Mouse (Mus musculus) brain, embryonic 14.5 days (tissue): ENCODE data around the gene Irf2bp1. TPM values are rescaled to one million over a fixed set of nuclear protein-coding genes. Genes with fewer than 3 reads are reported as not detected.

ENCODE experiments used
- DNase-seq: peaks from one replicate; pipeline ENCODE4 v3.0.0-alpha.2; 2011; ENCODE audit warnings: low read depth
- CTCF ChIP-seq: fragments of 200-500 bp; IDR thresholded peaks from 2 replicates; pipeline ENCODE4 v1.5.1; 2012; ENCODE audit warnings: inconsistent platforms, mild to moderate bottlenecking, moderate library complexity, borderline replicate concordance; ENCODE audit not compliant: insufficient read depth, insufficient read length; ENCODE audit errors: extremely low read depth
- POLR2A ChIP-seq: fragments of 200-500 bp; IDR thresholded peaks from 2 replicates; pipeline ENCODE4 v1.6.1; 2012; ENCODE audit warnings: mild to moderate bottlenecking, inconsistent platforms, borderline replicate concordance; ENCODE audit not compliant: poor library complexity, insufficient read depth, insufficient read length, severe bottlenecking; ENCODE audit errors: extremely low read depth
- polyA plus RNA-seq: library from polyadenylated mRNA; depleted of rRNA; stranded (reverse); fragments of >200 nt; gene quantifications from 2 replicates; pipeline ENCODE4 v1.2.3, GENCODE M21; 2012; rRNA removed

The Irf2bp1 gene
- polyA plus RNA-seq, result 48.9 and 54.6 TPM in 2 replicates

DNA sequence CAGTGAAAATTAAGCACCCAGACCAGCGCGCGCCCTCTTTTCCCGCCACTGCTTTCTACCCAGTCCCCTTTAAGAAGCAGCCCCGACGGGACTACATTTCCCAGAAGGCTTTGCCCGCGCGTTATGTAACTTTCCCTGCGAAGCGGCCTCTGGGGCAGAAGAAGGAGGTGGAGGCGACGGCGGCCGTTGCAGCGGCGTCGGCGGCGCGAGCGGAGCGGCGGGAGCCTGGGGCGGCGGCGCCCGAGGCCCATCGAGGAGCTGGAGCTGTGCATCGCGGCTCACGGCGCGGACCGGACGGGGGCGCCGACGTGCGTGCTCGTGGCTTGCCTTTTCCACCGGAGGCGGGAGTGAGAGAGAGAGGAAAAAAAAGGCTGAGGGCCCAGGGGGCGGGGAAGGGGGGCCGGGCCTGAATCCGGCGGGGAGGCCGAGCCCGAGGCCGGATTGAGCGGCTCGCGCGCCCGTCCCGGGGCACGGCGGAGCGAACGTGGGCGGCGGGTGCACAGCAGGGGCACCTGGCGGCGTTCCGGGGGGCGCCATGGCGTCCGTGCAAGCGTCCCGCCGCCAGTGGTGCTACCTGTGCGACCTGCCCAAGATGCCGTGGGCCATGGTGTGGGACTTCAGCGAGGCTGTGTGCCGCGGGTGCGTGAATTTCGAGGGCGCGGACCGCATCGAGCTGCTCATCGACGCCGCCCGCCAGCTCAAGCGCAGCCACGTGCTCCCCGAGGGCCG lies at the start of gene Irf2bp1:
Gene Irf2bp1, plus strand, starts transcription at position 143 of the 729 bp plus-strand sequence.
- DNase-seq, result peak; percentile 98
- TF ChIP-seq CTCF (no peak), POLR2A (peak; percentile 94)

DNA sequence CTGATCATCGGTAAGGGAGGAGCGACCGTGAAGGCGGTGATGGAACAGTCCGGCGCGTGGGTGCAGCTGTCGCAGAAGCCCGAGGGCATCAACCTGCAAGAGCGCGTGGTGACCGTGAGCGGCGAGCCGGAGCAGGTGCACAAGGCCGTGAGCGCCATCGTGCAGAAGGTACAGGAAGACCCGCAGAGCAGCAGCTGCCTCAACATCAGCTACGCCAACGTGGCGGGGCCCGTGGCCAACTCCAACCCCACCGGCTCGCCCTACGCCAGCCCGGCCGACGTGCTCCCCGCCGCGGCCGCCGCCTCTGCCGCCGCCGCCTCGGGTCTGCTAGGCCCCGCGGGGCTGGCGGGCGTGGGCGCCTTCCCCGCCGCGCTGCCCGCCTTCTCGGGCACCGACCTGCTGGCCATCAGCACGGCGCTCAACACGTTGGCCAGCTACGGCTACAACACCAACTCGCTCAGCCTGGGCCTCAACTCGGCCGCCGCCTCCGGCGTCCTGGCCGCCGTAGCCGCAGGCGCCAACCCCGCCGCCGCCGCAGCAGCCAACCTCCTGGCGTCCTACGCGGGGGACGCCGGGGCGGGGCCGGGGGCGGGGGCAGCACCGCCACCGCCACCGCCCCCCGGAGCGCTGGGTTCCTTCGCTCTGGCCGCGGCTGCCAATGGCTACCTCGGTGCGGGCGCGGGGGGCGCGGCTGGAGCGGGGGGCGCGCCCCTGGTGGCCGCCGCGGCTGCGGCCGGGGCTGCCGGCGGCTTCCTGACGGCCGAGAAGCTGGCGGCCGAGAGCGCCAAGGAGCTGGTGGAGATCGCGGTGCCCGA lies 46.1 kb upstream of the Irf2bp1 start:
- TF ChIP-seq CTCF (0 out of 2 replicates have a peak, but pooled peaks have one; percentile 12), POLR2A (no peak)
- DNase-seq, result peak; percentile 79

DNA sequence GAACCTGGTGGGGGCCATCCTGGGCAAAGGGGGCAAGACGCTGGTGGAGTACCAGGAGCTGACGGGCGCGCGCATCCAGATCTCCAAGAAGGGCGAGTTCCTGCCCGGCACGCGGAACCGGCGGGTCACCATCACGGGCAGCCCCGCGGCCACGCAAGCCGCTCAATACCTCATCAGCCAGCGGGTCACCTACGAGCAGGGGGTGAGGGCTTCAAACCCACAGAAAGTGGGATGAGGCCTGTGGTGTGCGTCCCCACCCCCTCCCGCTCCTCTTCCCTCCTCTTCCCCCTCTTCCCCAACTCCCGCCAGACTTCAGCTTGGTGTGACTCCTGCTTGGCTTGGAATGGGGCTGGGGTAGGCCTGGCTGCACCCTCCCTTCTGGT lies 45.5 kb upstream of the Irf2bp1 start:
- no peak for TF ChIP-seq CTCF
- no peak for TF ChIP-seq POLR2A
- DNase-seq, result peak; percentile 31

DNA sequence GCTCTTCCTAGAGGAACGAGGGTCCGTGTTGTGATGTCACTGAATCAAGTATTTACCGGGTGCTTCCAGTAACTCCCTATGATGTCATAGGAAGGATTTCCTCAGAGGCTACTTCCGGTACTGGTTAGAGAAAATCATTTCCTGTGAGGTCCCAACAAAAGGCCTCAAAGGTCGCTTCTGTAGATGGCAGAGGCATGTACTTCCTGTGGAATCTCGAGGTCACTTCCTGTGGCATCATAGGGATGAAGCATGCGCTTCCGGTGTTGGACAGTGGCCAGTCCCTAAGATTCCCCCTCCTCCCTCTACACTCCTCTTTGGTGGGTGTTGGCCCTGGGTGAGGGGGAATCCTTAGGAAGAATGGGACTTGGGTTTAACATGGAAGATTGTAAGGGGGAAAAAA lies 44.4 kb upstream of the Irf2bp1 start:
- no peak for DNase-seq
- TF ChIP-seq CTCF (no peak), POLR2A (no peak)

DNA sequence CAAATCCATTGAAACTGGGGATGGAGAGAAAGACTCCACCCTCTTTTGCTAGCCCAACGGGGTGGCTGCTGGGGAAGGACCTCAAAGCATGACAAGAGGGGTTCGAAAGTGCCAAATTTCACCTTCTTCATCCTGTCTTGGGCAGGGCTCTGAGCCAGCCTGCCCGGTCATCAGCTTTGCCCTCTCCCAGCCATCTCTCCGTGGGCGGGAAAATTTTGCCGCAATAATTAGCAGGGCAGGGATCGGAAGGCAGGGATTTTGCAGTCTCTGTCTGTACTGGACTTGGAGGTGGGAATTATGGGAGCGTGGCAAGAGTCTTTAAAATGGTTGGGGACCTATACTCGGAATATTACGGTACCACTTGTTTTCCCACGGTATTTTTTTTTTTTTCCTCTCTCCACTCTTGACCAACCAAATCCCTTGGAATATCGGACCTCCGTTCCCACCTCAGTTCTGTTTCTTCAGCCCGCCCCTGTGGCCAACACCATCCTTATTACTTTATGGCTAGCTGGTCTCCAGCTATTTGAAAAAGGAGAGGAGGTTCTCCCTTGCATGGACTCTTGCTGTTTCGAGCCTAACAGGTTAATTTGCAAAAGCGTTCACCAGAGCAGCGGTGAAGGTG lies 41.6 kb upstream of the Irf2bp1 start:
- DNase-seq, result peak; percentile 74
- no peak for TF ChIP-seq CTCF
- TF ChIP-seq POLR2A, result no peak

DNA sequence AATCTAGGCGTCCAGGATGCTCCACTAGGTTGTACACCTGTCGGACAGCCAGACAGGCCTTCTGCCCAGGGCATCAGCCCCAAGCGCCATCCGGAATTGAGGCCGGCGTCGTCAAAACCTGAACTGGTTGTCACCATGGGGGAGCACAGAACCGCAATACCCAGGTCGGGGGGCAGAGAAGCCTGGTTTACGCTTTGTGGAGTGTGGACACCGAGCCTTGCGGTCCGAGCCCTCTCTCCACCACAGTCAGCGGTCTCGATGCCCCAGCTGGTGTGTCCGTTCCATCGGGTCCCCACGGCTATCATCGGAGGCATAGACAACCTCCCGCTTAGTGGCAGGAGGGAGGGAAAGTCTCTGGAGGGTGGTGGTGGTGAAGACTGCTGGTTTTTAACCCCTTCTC lies 41.0 kb upstream of the Irf2bp1 start:
- TF ChIP-seq CTCF (no peak), POLR2A (no peak)

DNA sequence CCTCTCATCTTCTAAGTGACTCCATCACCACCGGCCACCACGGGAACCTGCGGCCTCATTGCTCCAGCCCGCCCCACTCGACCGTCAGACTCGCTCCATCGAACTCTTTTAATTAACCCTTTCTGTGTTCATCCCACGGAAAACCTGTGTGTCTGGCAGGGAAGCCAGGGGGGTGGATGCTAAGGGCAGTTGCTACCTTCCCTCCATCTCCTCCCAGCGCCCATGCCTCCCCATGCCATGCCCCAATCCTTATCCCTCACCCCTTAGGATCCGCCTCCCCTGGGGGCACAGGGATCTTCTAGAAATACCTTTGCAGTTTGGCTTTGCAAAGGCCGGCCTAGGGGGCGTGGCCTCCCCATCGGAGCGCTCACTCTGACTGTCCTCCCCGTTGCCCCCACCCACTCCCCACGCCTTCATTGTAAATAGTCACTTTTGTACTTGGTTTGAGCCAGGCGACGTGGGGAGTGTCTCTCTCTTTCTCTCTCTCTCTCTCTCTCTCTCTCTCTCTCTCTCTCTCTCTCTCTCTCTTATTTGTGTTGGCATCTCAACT lies 40.5 kb upstream of the Irf2bp1 start:
- DNase-seq, result no peak
- TF ChIP-seq POLR2A (no peak), CTCF (no peak)

More for the DNA sequence above, 41.0 kb upstream of the Irf2bp1 start:
- DNase-seq, result no peak

DNA sequence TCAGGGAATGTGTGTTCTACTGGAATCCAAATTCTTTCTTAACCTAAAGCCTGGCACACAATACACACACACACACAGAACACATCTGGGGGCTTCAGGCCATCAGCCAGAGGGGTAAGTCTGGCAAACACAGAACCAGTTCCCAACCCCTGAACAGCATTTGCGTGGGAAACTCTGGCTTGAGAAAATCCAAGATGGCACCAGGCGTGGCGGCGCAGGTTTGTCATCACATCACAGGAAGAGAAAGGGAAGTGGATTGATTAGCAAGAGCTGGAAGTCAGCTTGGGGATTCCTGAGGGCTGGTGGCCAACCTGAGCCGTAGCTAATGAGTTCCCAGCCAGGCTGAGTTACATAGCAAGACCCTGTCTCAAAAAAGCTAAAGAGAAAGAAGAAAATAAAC lies 38.5 kb upstream of the Irf2bp1 start:
- DNase-seq, result no peak
- TF ChIP-seq POLR2A, result no peak

DNA sequence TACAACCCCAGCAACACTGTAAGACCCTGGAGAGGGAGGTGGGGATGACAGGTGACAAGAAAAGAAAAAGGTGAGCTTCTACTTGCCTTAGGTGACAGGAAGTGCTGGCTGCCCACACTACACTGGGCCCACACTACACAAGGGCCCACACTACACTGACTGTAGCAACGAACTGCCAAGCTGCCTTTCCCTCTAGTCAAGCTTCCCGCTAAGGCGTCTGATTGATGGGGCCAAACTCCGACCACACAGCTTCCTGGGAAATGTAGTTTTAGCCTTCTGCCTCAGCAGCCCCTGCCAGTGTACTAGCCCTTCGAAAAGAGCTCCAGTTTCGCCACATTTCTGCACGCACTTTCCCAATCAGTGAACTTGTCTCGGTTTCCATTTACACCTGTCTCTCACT lies 36.2 kb upstream of the Irf2bp1 start:
- TF ChIP-seq CTCF, result no peak
- TF ChIP-seq POLR2A, result no peak
- peak; percentile 59 for DNase-seq

DNA sequence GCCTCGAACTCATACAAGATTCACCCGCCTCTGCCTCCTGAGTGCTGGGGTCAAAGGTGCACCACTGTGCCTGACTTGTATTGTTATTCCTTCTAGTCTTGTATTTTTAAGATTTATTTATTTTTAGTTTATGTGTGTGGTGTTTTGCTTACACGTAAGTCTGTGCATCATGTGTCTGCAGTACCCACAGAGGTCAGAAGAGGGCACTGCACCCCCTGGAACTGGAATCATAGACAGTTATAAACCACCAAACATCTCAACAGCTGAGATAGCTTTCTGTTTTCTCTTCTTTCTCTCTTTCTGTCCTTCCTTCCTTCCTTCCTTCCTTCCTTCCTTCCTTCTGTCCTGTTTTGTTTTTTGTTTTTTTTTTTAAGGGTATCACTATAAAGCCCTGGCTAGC lies 32.9 kb upstream of the Irf2bp1 start:
- peak; percentile 27; the same call in 1 of the 2 replicates for TF ChIP-seq CTCF
- no peak for TF ChIP-seq POLR2A
- DNase-seq, result no peak

DNA sequence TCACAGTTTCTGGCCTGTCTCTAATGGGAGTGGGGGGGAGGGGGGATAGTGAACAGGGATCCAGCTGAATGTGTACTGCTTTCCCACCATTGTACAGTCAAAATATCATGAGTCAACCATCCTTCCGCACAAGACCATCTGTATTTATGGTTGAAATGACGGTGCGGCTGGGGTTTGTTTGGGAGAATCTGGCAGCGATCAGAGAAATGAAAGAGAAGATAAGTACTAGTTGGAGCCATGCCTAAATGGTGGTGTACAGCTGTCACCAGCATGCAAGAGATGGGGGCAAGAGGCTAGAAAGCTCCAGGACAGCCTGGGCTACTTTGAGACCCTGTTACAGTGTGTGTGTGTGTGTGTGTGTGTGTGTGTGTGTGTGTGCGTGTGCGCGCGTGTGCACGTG lies 25.5 kb upstream of the Irf2bp1 start:
- TF ChIP-seq POLR2A, result no peak
- no peak for TF ChIP-seq CTCF
- peak; percentile 74 for DNase-seq
